Mouse (Mus musculus): ENCODE results near the gene Hyal2.
A peak's percentile ranks its signal among the peaks of the same experiment; 100 is the strongest.

Hyal2 gene

GRCm38 (mm10) chr9:107611456-107612190 is 43.9 kb downstream of the Hyal2 start:
- DNase-seq (ENCODE audit: low read depth, low spot score), result no peak

- DNase-seq (ENCODE audit: low read depth, low spot score), result peak; percentile 90
These were observed 44.6 kb downstream of the Hyal2 start for GRCm38 (mm10) chr9:107612191-107612944.

- DNase-seq (ENCODE audit: low read depth, low spot score), result no peak
These were observed 45.3 kb downstream of the Hyal2 start for GRCm38 (mm10) chr9:107612945-107613569.

- DNase-seq (ENCODE audit: low read depth, low spot score), result no peak
These were observed 47.3 kb downstream of the Hyal2 start for GRCm38 (mm10) chr9:107615035-107615434.

GRCm38 (mm10) chr9:107617461-107617860 is 49.7 kb downstream of the Hyal2 start:
- DNase-seq (ENCODE audit: low read depth, low spot score), result no peak

GRCm38 (mm10) chr9:107618098-107618497 is 50.4 kb downstream of the Hyal2 start:
- no peak for DNase-seq (ENCODE audit: low read depth, low spot score)

- no peak for DNase-seq (ENCODE audit: low read depth, low spot score)
These were observed 51.2 kb downstream of the Hyal2 start for GRCm38 (mm10) chr9:107618778-107619545.

- no peak for DNase-seq (ENCODE audit: low read depth, low spot score)
These were observed 51.8 kb downstream of the Hyal2 start for GRCm38 (mm10) chr9:107619546-107619879.

GRCm38 (mm10) chr9:107620954-107621353 is 53.2 kb downstream of the Hyal2 start:
- no peak for DNase-seq (ENCODE audit: low read depth, low spot score)

All from c-Kit-negative CD71-positive TER-119-positive erythroid progenitor cells, embryonic 14.5 days (primary cell).